In the genomic region with DNA sequence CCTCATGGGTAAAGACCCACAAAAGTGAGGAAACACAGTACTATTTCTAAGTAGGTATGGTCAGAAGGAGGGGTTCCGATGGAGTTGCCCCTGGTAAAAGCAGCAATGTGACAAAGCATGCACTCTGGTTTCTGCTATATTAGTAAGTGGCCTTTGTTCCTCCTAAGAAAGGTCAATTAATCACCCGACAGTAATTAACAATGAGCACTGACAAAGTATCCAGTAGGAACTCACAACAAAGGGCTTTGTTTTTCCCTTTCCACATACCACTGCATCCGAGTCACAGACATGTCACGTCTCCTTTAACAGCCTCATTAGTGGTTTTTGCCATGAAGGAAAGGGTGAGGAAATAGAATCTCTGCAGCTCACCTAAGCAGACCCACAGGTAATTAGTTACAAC, we compare ENCODE assay signal across 26 mouse cellular contexts.
"Had no signal": no experiment of that assay in that cellular context is flagged by ENCODE, and none has a peak within 500 bp of the region (broad histone marks: within the 10 kb centered on the region; RNA-seq: fewer than 3 reads in every experiment).

No protein-coding gene starts in this region.

- H3K4me3 ChIP-seq: embryonic facial prominence, embryonic 10.5 days; embryonic facial prominence, embryonic 12.5 days; embryonic facial prominence, embryonic 13.5 days; embryonic facial prominence, embryonic 15.5 days; erythroblast, embryonic 14.5 days; forebrain, embryonic 10.5 days; forebrain, embryonic 13.5 days; forebrain, embryonic 15.5 days; gastrocnemius, adult 2 months; heart, adult 2 months had no signal

- H3K4me2 ChIP-seq: embryonic facial prominence, embryonic 12.5 days; embryonic facial prominence, embryonic 13.5 days; embryonic facial prominence, embryonic 15.5 days; forebrain, embryonic 13.5 days; forebrain, embryonic 15.5 days had no signal

- H3K9me3 ChIP-seq: embryonic facial prominence, embryonic 10.5 days; embryonic facial prominence, embryonic 12.5 days; embryonic facial prominence, embryonic 13.5 days; embryonic facial prominence, embryonic 15.5 days; forebrain, embryonic 10.5 days; forebrain, embryonic 13.5 days; forebrain, embryonic 15.5 days had no signal

- DNase-seq: cerebellum, adult 8-10 months; cerebellum, adult 9-10 months; cerebellum, adult 9-11 months; cerebellum, postnatal 10 days; cerebellum, postnatal 14 days; cerebellum, postnatal 25 days; cerebellum, postnatal 36 days; embryo, embryonic 11 days; forebrain, postnatal 0 days; gastrocnemius, adult 2 months; gastrocnemius, postnatal 10 days; gastrocnemius, postnatal 14 days; gastrocnemius, postnatal 25 days; gastrocnemius, postnatal 36 days; heart, adult 18-20 months; heart, adult 2 months had no signal

- H3K9ac ChIP-seq: embryonic facial prominence, embryonic 12.5 days; embryonic facial prominence, embryonic 13.5 days; embryonic facial prominence, embryonic 15.5 days; forebrain, embryonic 13.5 days; forebrain, embryonic 15.5 days; forebrain, postnatal 0 days had no signal

- H3K36me3 ChIP-seq: embryonic facial prominence, embryonic 10.5 days; embryonic facial prominence, embryonic 12.5 days; embryonic facial prominence, embryonic 13.5 days; embryonic facial prominence, embryonic 15.5 days; forebrain, embryonic 10.5 days; forebrain, embryonic 15.5 days had no signal

- H3K27me3 ChIP-seq: embryonic facial prominence, embryonic 12.5 days; embryonic facial prominence, embryonic 13.5 days; embryonic facial prominence, embryonic 15.5 days; forebrain, embryonic 13.5 days; forebrain, embryonic 15.5 days had no signal

- H3K4me1 ChIP-seq: embryonic facial prominence, embryonic 10.5 days; embryonic facial prominence, embryonic 12.5 days; embryonic facial prominence, embryonic 13.5 days; embryonic facial prominence, embryonic 15.5 days; forebrain, embryonic 10.5 days; forebrain, embryonic 13.5 days; forebrain, embryonic 15.5 days had no signal

- ATAC-seq: forebrain, embryonic 13.5 days; forebrain, embryonic 14.5 days; forebrain, embryonic 15.5 days; forebrain, embryonic 16.5 days; forebrain, postnatal 0 days had no signal

- H3K27ac ChIP-seq: embryonic facial prominence, embryonic 10.5 days; embryonic facial prominence, embryonic 12.5 days; embryonic facial prominence, embryonic 13.5 days; embryonic facial prominence, embryonic 15.5 days; forebrain, embryonic 10.5 days; forebrain, embryonic 13.5 days; forebrain, embryonic 15.5 days; gastrocnemius, adult 2 months; heart, adult 2 months had no signal
